Mouse (Mus musculus) MEL (cell line): ENCODE measurements around the gene Lmbr1. TPM values are rescaled to one million over a fixed set of nuclear protein-coding genes. Genes with fewer than 3 reads are reported as not detected.

Source experiments
- DNase-seq: peaks from one replicate; pipeline ENCODE4 v3.0.0; 2011; ENCODE audit warnings: low read depth, low spot score
- H3K27ac ChIP-seq: 2 replicates; pipeline ENCODE4 v1.5.1; 2012; ENCODE audit warnings: low read depth, mild to moderate bottlenecking, control low read depth, low read length, moderate library complexity; ENCODE audit not compliant: control insufficient read depth
- H3K27me3 ChIP-seq, 2 experiments: fragments of 150-350 bp in 1 of 2; sonication (generic) in 1 of 2; 2 replicates each; pipeline ENCODE4 v1.6.1; 2012; ENCODE audit warnings: low read length in 2 of 2, mild to moderate bottlenecking in 2 of 2, improper control_type of control experiment in 1 of 2, moderate library complexity in 1 of 2; ENCODE audit not compliant: insufficient read depth in 2 of 2, control insufficient read depth in 1 of 2
- H3K36me3 ChIP-seq, 2 experiments: 2 replicates each; pipeline ENCODE4 v1.6.1; 2012 to 2014; ENCODE audit warnings: low read length in 2 of 2, improper control_type of control experiment in 1 of 2, inconsistent platforms in 1 of 2, mild to moderate bottlenecking in 1 of 2; ENCODE audit not compliant: insufficient read depth in 2 of 2, control insufficient read depth in 1 of 2
- H3K4me1 ChIP-seq, 2 experiments: fragments of 150-350 bp in 1 of 2; sonication (generic) in 1 of 2; 2 replicates each; pipeline ENCODE4 v1.6.1; 2012; ENCODE audit warnings: low read length in 2 of 2, improper control_type of control experiment in 1 of 2, mild to moderate bottlenecking in 1 of 2; ENCODE audit not compliant: insufficient read depth in 2 of 2, control insufficient read depth in 1 of 2
- H3K4me3 ChIP-seq, 2 experiments: fragments of 150-350 bp in 1 of 2; sonication (generic) in 1 of 2; 2 replicates each; pipeline ENCODE4 v1.5.1; 2012; ENCODE audit warnings: low read depth in 2 of 2, low read length in 2 of 2, mild to moderate bottlenecking in 2 of 2, moderate library complexity in 2 of 2, control low read depth in 1 of 2, improper control_type of control experiment in 1 of 2; ENCODE audit not compliant: control insufficient read depth in 1 of 2, insufficient read depth in 1 of 2
- H3K79me2 ChIP-seq: 2 replicates; pipeline ENCODE4 v1.6.1; 2012; ENCODE audit warnings: mild to moderate bottlenecking, low read length, moderate library complexity; ENCODE audit not compliant: control insufficient read depth, poor library complexity, insufficient read depth
- H3K9ac ChIP-seq: 2 replicates; pipeline ENCODE4 v1.6.1; 2012; ENCODE audit warnings: low read depth, mild to moderate bottlenecking, control low read depth, low read length, moderate library complexity; ENCODE audit not compliant: control insufficient read depth, poor library complexity, severe bottlenecking
- H3K9me3 ChIP-seq: fragments of 150-350 bp; sonication (generic); replicated peaks from 2 replicates; pipeline ENCODE4 v1.6.1; 2012; ENCODE audit warnings: mild to moderate bottlenecking, low read length, improper control_type of control experiment, moderate library complexity; ENCODE audit not compliant: insufficient read depth
- BHLHE40 ChIP-seq: IDR thresholded peaks from 2 replicates; pipeline ENCODE4 v1.6.1; 2012; ENCODE audit warnings: low read depth, mild to moderate bottlenecking, inconsistent platforms, low read length, improper control_type of control experiment, borderline replicate concordance
- CHD1 ChIP-seq: IDR thresholded peaks from 2 replicates; pipeline ENCODE4 v1.6.1; 2012; ENCODE audit warnings: low read depth, mild to moderate bottlenecking, inconsistent platforms, low read length, improper control_type of control experiment
- CTCF ChIP-seq, 3 experiments: IDR thresholded peaks in 2 of 3; conservative IDR thresholded peaks in 1 of 3; 2 replicates each; pipeline ENCODE4 v1.5.1; 2011 to 2012; ENCODE audit warnings: low read length in 3 of 3, low read depth in 2 of 3, mild to moderate bottlenecking in 2 of 3, improper control_type of control experiment in 1 of 3, inconsistent platforms in 1 of 3, mixed read lengths in 1 of 3, moderate library complexity in 1 of 3; ENCODE audit not compliant: control insufficient read depth in 1 of 3, insufficient read depth in 1 of 3, poor library complexity in 1 of 3, severe bottlenecking in 1 of 3
- ELF1 ChIP-seq: IDR thresholded peaks from 2 replicates; pipeline ENCODE4 v1.6.1; 2014; ENCODE audit warnings: low read depth, mild to moderate bottlenecking, inconsistent platforms, low read length, improper control_type of control experiment, moderate library complexity
- EP300 ChIP-seq, 2 experiments: IDR thresholded peaks; 2 replicates each; pipeline ENCODE4 v1.6.1; 2011; ENCODE audit warnings: improper control_type of control experiment in 2 of 2, low read length in 2 of 2, low read depth in 1 of 2, mild to moderate bottlenecking in 1 of 2
- ETS1 ChIP-seq: IDR thresholded peaks from 2 replicates; pipeline ENCODE4 v1.6.1; 2012; ENCODE audit warnings: low read depth, mild to moderate bottlenecking, inconsistent platforms, low read length, improper control_type of control experiment, moderate library complexity
- GABPA ChIP-seq: IDR thresholded peaks from 2 replicates; pipeline ENCODE4 v1.6.1; 2012; ENCODE audit warnings: low read depth, mild to moderate bottlenecking, inconsistent platforms, low read length, improper control_type of control experiment, moderate library complexity
- GATA1 ChIP-seq: IDR thresholded peaks from 2 replicates; pipeline ENCODE4 v1.6.1; 2011; ENCODE audit warnings: low read depth, low read length, improper control_type of control experiment
- JUND ChIP-seq: IDR thresholded peaks from 2 replicates; pipeline ENCODE4 v1.6.1; 2011; ENCODE audit warnings: low read depth, mild to moderate bottlenecking, improper control_type of control experiment, low read length
- KAT2A ChIP-seq: conservative IDR thresholded peaks from 2 replicates; pipeline ENCODE4 v1.6.1; 2012; ENCODE audit warnings: low read depth, low read length, improper control_type of control experiment, inconsistent platforms
- MAX ChIP-seq: IDR thresholded peaks from 2 replicates; pipeline ENCODE4 v1.6.1; 2011; ENCODE audit warnings: low read length, improper control_type of control experiment
- MEF2A ChIP-seq: IDR thresholded peaks from 2 replicates; pipeline ENCODE4 v1.6.1; 2014; ENCODE audit warnings: low read depth, mild to moderate bottlenecking, inconsistent platforms, low read length, improper control_type of control experiment; ENCODE audit not compliant: poor library complexity, insufficient replicate concordance, severe bottlenecking; ENCODE audit errors: extremely low read depth
- MXI1 ChIP-seq: IDR thresholded peaks from 2 replicates; pipeline ENCODE4 v1.6.1; 2011; ENCODE audit warnings: mild to moderate bottlenecking, low read depth, low read length, improper control_type of control experiment
- MYB ChIP-seq: IDR thresholded peaks from 2 replicates; pipeline ENCODE4 v1.6.1; 2011; ENCODE audit warnings: mild to moderate bottlenecking, low read depth, low read length, improper control_type of control experiment
- MYC ChIP-seq: IDR thresholded peaks from 2 replicates; pipeline ENCODE4 v1.6.1; 2011; ENCODE audit warnings: low read depth, mild to moderate bottlenecking, low read length, improper control_type of control experiment, moderate library complexity
- NELFE ChIP-seq: IDR thresholded peaks from 2 replicates; pipeline ENCODE4 v1.6.1; 2011; ENCODE audit warnings: low read depth, low read length, improper control_type of control experiment
- POLR2AphosphoS2 ChIP-seq: IDR thresholded peaks from 2 replicates; pipeline ENCODE4 v1.6.1; 2011; ENCODE audit warnings: low read length, improper control_type of control experiment
- POLR2AphosphoS5 ChIP-seq: IDR thresholded peaks from 2 replicates; pipeline ENCODE4 v1.6.1; 2012; ENCODE audit warnings: low read depth, borderline replicate concordance, mild to moderate bottlenecking, inconsistent platforms, low read length, moderate library complexity, mixed read lengths
- RAD21 ChIP-seq: IDR thresholded peaks from 2 replicates; pipeline ENCODE4 v1.6.1; 2011; ENCODE audit warnings: mild to moderate bottlenecking, low read depth, low read length, improper control_type of control experiment
- RCOR1 ChIP-seq: IDR thresholded peaks from 2 replicates; pipeline ENCODE4 v1.6.1; 2012; ENCODE audit warnings: low read depth, mild to moderate bottlenecking, inconsistent platforms, low read length, improper control_type of control experiment
- SIN3A ChIP-seq: IDR thresholded peaks from 2 replicates; pipeline ENCODE4 v1.6.1; 2012; ENCODE audit warnings: low read length, improper control_type of control experiment, inconsistent platforms
- SMC3 ChIP-seq: IDR thresholded peaks from 2 replicates; pipeline ENCODE4 v1.6.1; 2011; ENCODE audit warnings: low read depth, low read length, improper control_type of control experiment
- TBP ChIP-seq: IDR thresholded peaks from 2 replicates; pipeline ENCODE4 v1.8.0; 2011; ENCODE audit warnings: low read depth, low read length, improper control_type of control experiment
- UBTF ChIP-seq: IDR thresholded peaks from 2 replicates; pipeline ENCODE4 v1.6.1; 2012; ENCODE audit warnings: low read depth, mild to moderate bottlenecking, inconsistent platforms, low read length, improper control_type of control experiment, moderate library complexity, borderline replicate concordance; ENCODE audit not compliant: insufficient read depth
- ZC3H11A ChIP-seq: IDR thresholded peaks from 2 replicates; pipeline ENCODE4 v1.6.1; 2012; ENCODE audit warnings: low read depth, mild to moderate bottlenecking, inconsistent platforms, low read length, improper control_type of control experiment
- ZKSCAN1 ChIP-seq: IDR thresholded peaks from 2 replicates; pipeline ENCODE4 v1.6.1; 2012; ENCODE audit warnings: low read depth, mild to moderate bottlenecking, inconsistent platforms, low read length, improper control_type of control experiment, moderate library complexity
- ZMIZ1 ChIP-seq: IDR thresholded peaks from 2 replicates; pipeline ENCODE4 v1.6.1; 2012; ENCODE audit warnings: low read depth, mild to moderate bottlenecking, inconsistent platforms, low read length, improper control_type of control experiment, moderate library complexity
- ZNF384 ChIP-seq: IDR thresholded peaks from 2 replicates; pipeline ENCODE4 v1.6.1; 2012; ENCODE audit warnings: low read depth, mild to moderate bottlenecking, inconsistent platforms, low read length, improper control_type of control experiment
- polyA plus RNA-seq, 2 experiments: library from polyadenylated mRNA; stranded (reverse) in 1 of 2; unstranded in 1 of 2; fragments of >175 nt in 1 of 2; fragments of >200 nt in 1 of 2; gene quantifications; 2 replicates each; pipeline versions ENCODE4 v1.2.1 to v1.2.4; 2012; ENCODE audit warnings: low replicate concordance in 2 of 2, low read depth in 1 of 2; ENCODE audit not compliant: insufficient read length in 2 of 2, insufficient read depth in 1 of 2, missing spikeins in 1 of 2
- total RNA-seq: library from RNA; depleted of rRNA; stranded (reverse); fragments of 300-350 nt; gene quantifications from 2 replicates; pipeline ENCODE4 v1.2.3, GENCODE M21; 2012

The Lmbr1 gene
- total and polyA plus RNA-seq, 3 experiments = not detected

- no peak for DNase-seq
- TF ChIP-seq SIN3A (no peak), SMC3 (no peak), UBTF (no peak), ETS1 (no peak), ZKSCAN1 (no peak), CTCF (IDR thresholded peaks at IDR 0.05 in 2 of 3, conservative IDR thresholded peaks at IDR 0.05 in 1 of 3; ENCODE audit: control insufficient read depth in 1 of 3, insufficient read depth in 1 of 3, low read depth in 2 of 3, low read length in 3 of 3, poor library complexity in 1 of 3, severe bottlenecking in 1 of 3) (no peak), JUND (no peak), BHLHE40 (no peak), KAT2A (no peak), MEF2A (no peak), EP300 (IDR thresholded peaks at IDR 0.05; ENCODE audit: low read depth in 1 of 2, low read length in 2 of 2) (no peak), ZMIZ1 (no peak), GABPA (no peak), NELFE (no peak), GATA1 (no peak)
- TF ChIP-seq, all 39 proteins: peak for 0
- no peak overlapping the region for H3K4me3 ChIP-seq
Measured at GRCm38 (mm10) chr5:29250795-29251495, 127.2 kb downstream of the Lmbr1 start.

GRCm38 (mm10) chr5:29244769-29245168, 133.4 kb downstream of the Lmbr1 start:
- H3K27ac ChIP-seq = no peak overlapping the region
- H3K36me3 ChIP-seq = no peaks in the 10 kb centered on the region
- TF ChIP-seq BHLHE40 = no peak
- no peak for TF ChIP-seq RCOR1
- TF ChIP-seq MXI1 = no peak
- no peak for TF ChIP-seq NELFE
- TF ChIP-seq POLR2AphosphoS5 = no peak
- TF ChIP-seq TBP = no peak
- no peak for TF ChIP-seq UBTF
- TF ChIP-seq SIN3A = no peak
- TF ChIP-seq CHD1 = no peak
- no peak for TF ChIP-seq GATA1
- no peak for TF ChIP-seq RAD21
- TF ChIP-seq KAT2A = no peak
- no peak for TF ChIP-seq POLR2AphosphoS2
- no peak for TF ChIP-seq MYC
- no peak for TF ChIP-seq ELF1
- no peak for TF ChIP-seq MYB
- TF ChIP-seq ZNF384 = no peak
- TF ChIP-seq MAX = no peak
- no peak for TF ChIP-seq ZC3H11A
- no peak for TF ChIP-seq ZMIZ1
- H3K27me3 ChIP-seq = no peaks in the 10 kb centered on the region
- H3K9me3 ChIP-seq = no peaks in the 10 kb centered on the region
- H3K79me2 ChIP-seq = no peaks in the 10 kb centered on the region
- DNase-seq = no peak
- no peak overlapping the region for H3K9ac ChIP-seq
- H3K4me1 ChIP-seq = no peaks in the 10 kb centered on the region
- H3K4me3 ChIP-seq = no peak overlapping the region

More at GRCm38 (mm10) chr5:29250795-29251495, 127.2 kb downstream of the Lmbr1 start:
- Histone ChIP-seq H3K79me2 (no peaks in the 10 kb centered on the region), H3K4me1 (no peaks in the 10 kb centered on the region), H3K27me3 (no peaks in the 10 kb centered on the region), H3K27ac (no peak overlapping the region), H3K36me3 (no peaks in the 10 kb centered on the region), H3K9ac (no peak overlapping the region), H3K9me3 (no peaks in the 10 kb centered on the region)
